Mouse (Mus musculus) C2C12 (cell line): ENCODE data around the gene Atg9a.

Experiments
- CTCF ChIP-seq: IDR thresholded peaks from one replicate; pipeline ENCODE4 v1.5.1; 2011; ENCODE audit not compliant: control insufficient read depth, insufficient read depth, insufficient read length
- FOSL1 ChIP-seq: IDR thresholded peaks from one replicate; pipeline ENCODE4 v1.8.0; 2011; ENCODE audit warnings: mild to moderate bottlenecking, low read length; ENCODE audit not compliant: poor library complexity, insufficient read depth, severe bottlenecking
- MAX ChIP-seq: IDR thresholded peaks from one replicate; pipeline ENCODE4 v1.6.1; 2011; ENCODE audit warnings: mild to moderate bottlenecking, control low read depth

DNA sequence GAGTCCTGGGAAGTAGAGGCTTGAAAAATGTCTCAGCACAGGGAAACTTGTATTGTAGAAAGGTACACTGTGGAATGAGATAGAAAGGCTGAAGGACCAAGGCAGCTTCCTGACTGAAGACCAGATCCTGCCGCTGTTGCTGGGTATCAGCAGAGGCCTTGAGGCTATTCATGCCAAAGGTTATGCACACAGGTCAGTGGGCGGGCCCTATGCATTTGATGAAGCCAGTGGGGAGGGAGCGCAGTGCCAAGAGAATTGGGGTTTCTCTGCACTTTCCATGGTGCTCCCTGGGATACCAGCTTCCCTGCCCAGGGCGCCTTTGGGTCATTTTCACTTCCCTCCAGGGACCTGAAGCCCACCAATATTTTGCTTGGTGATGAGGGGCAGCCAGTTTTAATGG, 20.5 kb upstream of the Atg9a start:
- TF ChIP-seq CTCF (no peak), MAX (no peak), FOSL1 (no peak)
